Mouse (Mus musculus): Measurements from ENCODE around the gene Gpc6. TPM values are rescaled to one million over a fixed set of nuclear protein-coding genes. Genes with fewer than 3 reads are reported as not detected.

The Gpc6 gene
- polyA plus RNA-seq, 1 experiment from 2014 or later: 11.4 TPM

GRCm38 (mm10) chr14:117951265-117951664 lies 1026.2 kb downstream of the Gpc6 start:
- H3K4me1 ChIP-seq (replicated peaks; ENCODE audit: control insufficient read depth, insufficient read depth): no peaks in the 10 kb centered on the region
- no peak for DNase-seq (ENCODE audit: low spot score)
- WGBS: 69% methylated on average over 15 of the region's 15 CpGs
- H3K9me3 ChIP-seq (ENCODE audit: control insufficient read depth, low read length): no peaks in the 10 kb centered on the region
- no peaks in the 10 kb centered on the region for H3K36me3 ChIP-seq (ENCODE audit: control insufficient read depth, insufficient read depth, low read length)
- H3K4me2 ChIP-seq (replicated peaks; ENCODE audit: low read depth): no peak overlapping the region
- no peaks in the 10 kb centered on the region for H3K27me3 ChIP-seq (ENCODE audit: control insufficient read depth, insufficient read depth, low read length)
- no peak overlapping the region for H3K4me3 ChIP-seq (ENCODE audit: low read depth, low read length)
- TF ChIP-seq EP300 (optimal IDR thresholded peaks at IDR 0.05) (no peak), CTCF (IDR thresholded peaks at IDR 0.05; ENCODE audit: low read depth) (no peak)
- no peak overlapping the region for H3K9ac ChIP-seq (ENCODE audit: low read length)
- no peak for ATAC-seq (ENCODE audit: low FRiP score, low TSS enrichment)
- no peak overlapping the region for H3K27ac ChIP-seq (replicated peaks)

DNA sequence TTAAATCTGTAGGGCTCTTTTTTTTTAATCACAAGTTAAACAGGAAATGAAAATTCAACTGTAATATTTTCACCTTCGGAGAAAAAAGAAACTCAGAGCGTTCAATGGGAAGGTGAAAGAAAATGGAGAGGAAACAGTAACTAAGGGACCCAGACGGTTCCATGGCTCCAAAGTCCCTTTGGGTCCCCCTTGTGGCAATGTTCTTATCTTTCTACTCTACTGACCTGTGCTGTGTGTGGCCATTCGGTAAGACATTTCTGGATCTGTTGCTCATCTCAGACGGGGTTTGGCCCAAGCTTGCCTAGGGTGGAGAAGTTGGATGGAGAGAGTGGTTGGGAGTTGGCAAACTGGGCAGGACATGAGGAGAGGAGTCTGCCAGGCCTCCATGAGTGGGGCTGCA lies 1026.6 kb downstream of the Gpc6 start:
- ATAC-seq (ENCODE audit: low FRiP score, low TSS enrichment): no peak
- Histone ChIP-seq H3K27ac (replicated peaks) (no peak overlapping the region), H3K4me2 (replicated peaks; ENCODE audit: low read depth) (no peak overlapping the region), H3K36me3 (ENCODE audit: control insufficient read depth, insufficient read depth, low read length) (no peaks in the 10 kb centered on the region), H3K4me3 (ENCODE audit: low read depth, low read length) (no peak overlapping the region), H3K27me3 (ENCODE audit: control insufficient read depth, insufficient read depth, low read length) (no peaks in the 10 kb centered on the region), H3K9ac (ENCODE audit: low read length) (no peak overlapping the region), H3K4me1 (replicated peaks; ENCODE audit: control insufficient read depth, insufficient read depth) (no peaks in the 10 kb centered on the region), H3K9me3 (ENCODE audit: control insufficient read depth, low read length) (no peaks in the 10 kb centered on the region)
- DNase-seq (ENCODE audit: low spot score): no peak
- TF ChIP-seq CTCF (IDR thresholded peaks at IDR 0.05; ENCODE audit: low read depth): peak; percentile 58
- TF ChIP-seq EP300 (optimal IDR thresholded peaks at IDR 0.05): no peak
- WGBS: 46% methylated on average over 5 of the region's 5 CpGs

GRCm38 (mm10) chr14:117956051-117956450 lies 1030.9 kb downstream of the Gpc6 start:
- ATAC-seq (ENCODE audit: low FRiP score, low TSS enrichment): no peak
- Histone ChIP-seq H3K27me3 (ENCODE audit: control insufficient read depth, insufficient read depth, low read length) (no peaks in the 10 kb centered on the region), H3K9me3 (ENCODE audit: control insufficient read depth, low read length) (no peaks in the 10 kb centered on the region), H3K4me1 (replicated peaks; ENCODE audit: control insufficient read depth, insufficient read depth) (no peaks in the 10 kb centered on the region), H3K4me3 (ENCODE audit: low read depth, low read length) (no peak overlapping the region), H3K9ac (ENCODE audit: low read length) (no peak overlapping the region), H3K36me3 (ENCODE audit: control insufficient read depth, insufficient read depth, low read length) (no peaks in the 10 kb centered on the region), H3K4me2 (replicated peaks; ENCODE audit: low read depth) (no peak overlapping the region), H3K27ac (replicated peaks) (no peak overlapping the region)
- WGBS: 72% methylated on average over 3 of the region's 3 CpGs
- TF ChIP-seq CTCF (IDR thresholded peaks at IDR 0.05; ENCODE audit: low read depth): no peak
- no peak for TF ChIP-seq EP300 (optimal IDR thresholded peaks at IDR 0.05)
- no peak for DNase-seq (ENCODE audit: low spot score)

- Histone ChIP-seq H3K9me3 (ENCODE audit: control insufficient read depth, low read length) (no peaks in the 10 kb centered on the region), H3K9ac (ENCODE audit: low read length) (no peak overlapping the region), H3K27me3 (ENCODE audit: control insufficient read depth, insufficient read depth, low read length) (no peaks in the 10 kb centered on the region), H3K27ac (replicated peaks) (no peak overlapping the region), H3K4me3 (ENCODE audit: low read depth, low read length) (no peak overlapping the region), H3K4me2 (replicated peaks; ENCODE audit: low read depth) (no peak overlapping the region), H3K36me3 (ENCODE audit: control insufficient read depth, insufficient read depth, low read length) (no peaks in the 10 kb centered on the region), H3K4me1 (replicated peaks; ENCODE audit: control insufficient read depth, insufficient read depth) (no peaks in the 10 kb centered on the region)
- no peak for ATAC-seq (ENCODE audit: low FRiP score, low TSS enrichment)
- DNase-seq (ENCODE audit: low spot score): no peak
- TF ChIP-seq EP300 (optimal IDR thresholded peaks at IDR 0.05) (no peak), CTCF (IDR thresholded peaks at IDR 0.05; ENCODE audit: low read depth) (no peak)
- 89% methylated on average over 11 of the region's 11 CpGs for WGBS
These were observed 1033.3 kb downstream of the Gpc6 start for GRCm38 (mm10) chr14:117958389-117958788.

DNA sequence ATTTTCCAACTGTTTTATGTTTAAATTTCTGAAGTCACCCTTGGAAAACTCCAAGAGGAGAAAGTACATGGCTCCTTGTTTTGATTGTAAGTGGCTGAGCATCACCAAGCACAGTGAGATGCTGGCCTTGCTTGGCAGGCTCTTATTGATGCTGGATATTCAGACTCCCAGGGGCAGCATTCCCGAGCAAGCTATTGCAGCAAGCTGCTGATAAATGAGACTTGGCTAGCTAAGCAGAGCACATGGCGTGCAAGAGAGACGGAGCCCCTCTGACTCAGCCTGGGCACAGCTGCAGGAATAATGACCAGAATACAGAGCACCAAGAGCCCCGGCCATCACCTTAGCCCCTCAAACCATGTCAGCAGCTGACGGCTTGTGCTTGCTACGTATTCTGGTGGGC lies 1036.2 kb downstream of the Gpc6 start:
- Histone ChIP-seq H3K36me3 (ENCODE audit: control insufficient read depth, insufficient read depth, low read length) (no peaks in the 10 kb centered on the region), H3K4me3 (ENCODE audit: low read depth, low read length) (no peak overlapping the region), H3K9ac (ENCODE audit: low read length) (no peak overlapping the region), H3K4me1 (replicated peaks; ENCODE audit: control insufficient read depth, insufficient read depth) (no peaks in the 10 kb centered on the region), H3K4me2 (replicated peaks; ENCODE audit: low read depth) (no peak overlapping the region), H3K9me3 (ENCODE audit: control insufficient read depth, low read length) (no peaks in the 10 kb centered on the region), H3K27ac (replicated peaks) (no peak overlapping the region), H3K27me3 (ENCODE audit: control insufficient read depth, insufficient read depth, low read length) (no peaks in the 10 kb centered on the region)
- TF ChIP-seq CTCF (IDR thresholded peaks at IDR 0.05; ENCODE audit: low read depth): no peak
- TF ChIP-seq EP300 (optimal IDR thresholded peaks at IDR 0.05): no peak
- ATAC-seq (ENCODE audit: low FRiP score, low TSS enrichment) (no peak), DNase-seq (ENCODE audit: low spot score) (no peak)
- WGBS: 38% methylated on average over 6 of the region's 6 CpGs

- Histone ChIP-seq H3K9me3 (ENCODE audit: control insufficient read depth, low read length) (no peaks in the 10 kb centered on the region), H3K27me3 (ENCODE audit: control insufficient read depth, insufficient read depth, low read length) (no peaks in the 10 kb centered on the region), H3K9ac (ENCODE audit: low read length) (no peak overlapping the region), H3K4me1 (replicated peaks; ENCODE audit: control insufficient read depth, insufficient read depth) (no peaks in the 10 kb centered on the region), H3K36me3 (ENCODE audit: control insufficient read depth, insufficient read depth, low read length) (no peaks in the 10 kb centered on the region), H3K4me2 (replicated peaks; ENCODE audit: low read depth) (no peak overlapping the region), H3K4me3 (ENCODE audit: low read depth, low read length) (no peak overlapping the region), H3K27ac (replicated peaks) (no peak overlapping the region)
- ATAC-seq (ENCODE audit: low FRiP score, low TSS enrichment): no peak
- 81% methylated on average over 6 of the region's 6 CpGs for WGBS
- no peak for DNase-seq (ENCODE audit: low spot score)
- no peak for TF ChIP-seq CTCF (IDR thresholded peaks at IDR 0.05; ENCODE audit: low read depth)
- no peak for TF ChIP-seq EP300 (optimal IDR thresholded peaks at IDR 0.05)
These were observed 1036.7 kb downstream of the Gpc6 start for GRCm38 (mm10) chr14:117961844-117962243.

Measured in stomach, postnatal 0 days (tissue).